Mouse (Mus musculus) liver, adult 2 months (tissue): Measurements from ENCODE around the gene Nbea.

Source experiments
- CTCF ChIP-seq: fragments of 200-500 bp; IDR thresholded peaks from 2 replicates; pipeline ENCODE4 v1.5.1; 2011; ENCODE audit warnings: low read depth, low read length, control low read depth
- POLR2A ChIP-seq: fragments of 200-500 bp; IDR thresholded peaks from 2 replicates; pipeline ENCODE4 v1.6.1; 2011; ENCODE audit warnings: low read length, control low read depth; ENCODE audit not compliant: insufficient read depth; ENCODE audit errors: extremely low read depth

GRCm38 (mm10) chr3:55612023-55612422 is 571.5 kb downstream of the Nbea start:
- TF ChIP-seq POLR2A (no peak), CTCF (no peak)
